Mouse (Mus musculus): Measurements from ENCODE around the gene St8sia1. TPM values are rescaled to one million over a fixed set of nuclear protein-coding genes. Genes with fewer than 3 reads are reported as not detected.
A peak's percentile ranks its signal among the peaks of the same experiment; 100 is the strongest.
"Not testable (repeated sequence)": the region's sequence is repeated elsewhere in the genome, so short reads cannot be mapped to it uniquely, and the experiment has no call there.

St8sia1 gene
- total RNA-seq, 2 experiments from 2014 or later, result not detected

- ATAC-seq (replicated peaks; ENCODE audit: poor library complexity, severe bottlenecking), result not testable (repeated sequence)
Measured at GRCm38 (mm10) chr6:142985561-142986238, 21.4 kb upstream of the St8sia1 start.

- ATAC-seq (replicated peaks; ENCODE audit: poor library complexity, severe bottlenecking), result no peak
Measured at GRCm38 (mm10) chr6:142979665-142980660, 15.7 kb upstream of the St8sia1 start.

- ATAC-seq (replicated peaks; ENCODE audit: poor library complexity, severe bottlenecking), result no peak
Measured at GRCm38 (mm10) chr6:142977221-142977620, 13.0 kb upstream of the St8sia1 start.

- no peak for ATAC-seq (replicated peaks; ENCODE audit: poor library complexity, severe bottlenecking)
Measured at GRCm38 (mm10) chr6:142973289-142973688, 9.0 kb upstream of the St8sia1 start.

- ATAC-seq (replicated peaks; ENCODE audit: poor library complexity, severe bottlenecking), result no peak
Measured at GRCm38 (mm10) chr6:142972205-142972604, 8.0 kb upstream of the St8sia1 start.

- ATAC-seq (replicated peaks; ENCODE audit: poor library complexity, severe bottlenecking), result peak; percentile 74
Measured at GRCm38 (mm10) chr6:142967407-142967806, 3.2 kb upstream of the St8sia1 start.

- peak; percentile 59 for ATAC-seq (replicated peaks; ENCODE audit: poor library complexity, severe bottlenecking)
Measured at GRCm38 (mm10) chr6:142964531-142965385, 506 bp upstream of the St8sia1 start.

- peak; percentile 24; the same call in 1 of the 2 replicates for ATAC-seq (replicated peaks; ENCODE audit: poor library complexity, severe bottlenecking)
Measured at GRCm38 (mm10) chr6:142963480-142964075, 674 bp downstream of the St8sia1 start.

GRCm38 (mm10) chr6:142962881-142963280, 1.4 kb downstream of the St8sia1 start:
- no peak for ATAC-seq (replicated peaks; ENCODE audit: poor library complexity, severe bottlenecking)

- no peak for ATAC-seq (replicated peaks; ENCODE audit: poor library complexity, severe bottlenecking)
Measured at GRCm38 (mm10) chr6:142962476-142962875, 1.8 kb downstream of the St8sia1 start.

GRCm38 (mm10) chr6:142961721-142962455, 2.4 kb downstream of the St8sia1 start:
- ATAC-seq (replicated peaks; ENCODE audit: poor library complexity, severe bottlenecking), result no peak

- no peak for ATAC-seq (replicated peaks; ENCODE audit: poor library complexity, severe bottlenecking)
Measured at GRCm38 (mm10) chr6:142956556-142956955, 7.7 kb downstream of the St8sia1 start.

GRCm38 (mm10) chr6:142955281-142955680, 9.0 kb downstream of the St8sia1 start:
- no peak for ATAC-seq (replicated peaks; ENCODE audit: poor library complexity, severe bottlenecking)

- no peak for ATAC-seq (replicated peaks; ENCODE audit: poor library complexity, severe bottlenecking)
Measured at GRCm38 (mm10) chr6:142953189-142953588, 11.1 kb downstream of the St8sia1 start.

- peak; percentile 68 for ATAC-seq (replicated peaks; ENCODE audit: poor library complexity, severe bottlenecking)
Measured at GRCm38 (mm10) chr6:142952361-142952954, 11.8 kb downstream of the St8sia1 start.

GRCm38 (mm10) chr6:142951564-142952308, 12.5 kb downstream of the St8sia1 start:
- peak; percentile 18 for ATAC-seq (replicated peaks; ENCODE audit: poor library complexity, severe bottlenecking)

- peak; percentile 28 for ATAC-seq (replicated peaks; ENCODE audit: poor library complexity, severe bottlenecking)
Measured at GRCm38 (mm10) chr6:142950354-142950753, 13.9 kb downstream of the St8sia1 start.

GRCm38 (mm10) chr6:142948955-142949357, 15.3 kb downstream of the St8sia1 start:
- ATAC-seq (replicated peaks; ENCODE audit: poor library complexity, severe bottlenecking), result no peak
